Mouse (Mus musculus) kidney, embryonic 14.5 days (tissue): ENCODE results near the gene Parp14. TPM values are rescaled to one million over a fixed set of nuclear protein-coding genes. Genes with fewer than 3 reads are reported as not detected.
A peak's percentile ranks its signal among the peaks of the same experiment; 100 is the strongest.

ENCODE experiments used
- ATAC-seq: fragments of 200-750 bp; cut with Nextera tagmentation; 2 replicates; pipeline ENCODE4 v1.8.0; 2017; ENCODE audit warnings: moderate number of reproducible peaks, mild to moderate bottlenecking, moderate TSS enrichment, moderate library complexity; ENCODE audit not compliant: low FRiP score, low TSS enrichment
- H3K27ac ChIP-seq: fragments of 300-500 bp; sonication (generic); 2 replicates; pipeline ENCODE4 v1.5.1; 2014; ENCODE audit warnings: low read depth, mild to moderate bottlenecking, low read length, moderate library complexity, mixed read lengths
- H3K27me3 ChIP-seq: fragments of 300-500 bp; sonication (generic); 2 replicates; pipeline ENCODE4 v1.6.1; 2014; ENCODE audit warnings: mild to moderate bottlenecking, low read length; ENCODE audit not compliant: control insufficient read depth, insufficient read depth
- H3K36me3 ChIP-seq: fragments of 300-500 bp; sonication (generic); 2 replicates; pipeline ENCODE4 v1.6.1; 2014; ENCODE audit warnings: low read length, mixed read lengths; ENCODE audit not compliant: control insufficient read depth, insufficient read depth
- H3K4me1 ChIP-seq: fragments of 300-500 bp; sonication (generic); 2 replicates; pipeline ENCODE4 v1.6.1; 2014; ENCODE audit warnings: low read length, mixed read lengths; ENCODE audit not compliant: control insufficient read depth, insufficient read depth
- H3K4me2 ChIP-seq: fragments of 300-500 bp; sonication (generic); replicated peaks from 2 replicates; pipeline ENCODE4 v1.6.1; 2014; ENCODE audit warnings: low read depth, mild to moderate bottlenecking, low read length
- H3K4me3 ChIP-seq: fragments of 300-500 bp; sonication (generic); 2 replicates; pipeline ENCODE4 v1.5.1; 2014; ENCODE audit warnings: mild to moderate bottlenecking, low read length
- H3K9ac ChIP-seq: fragments of 300-500 bp; sonication (generic); 2 replicates; pipeline ENCODE4 v1.6.1; 2014; ENCODE audit warnings: low read depth, mild to moderate bottlenecking, low read length, moderate library complexity
- H3K9me3 ChIP-seq: fragments of 300-500 bp; sonication (generic); 2 replicates; pipeline ENCODE4 v1.6.1; 2016; ENCODE audit warnings: low read length; ENCODE audit not compliant: control insufficient read depth
- WGBS: fragments of 180-500 bp; shearing (Covaris S2); extraction: QIAGEN DNeasy Blood & Tissue Kit; methylation state at CpG from one replicate; pipeline ENCODE4 v1.1.7; 2014; 5-methylcytosine and 5-hydroxymethylcytosine counted together
- polyA plus RNA-seq: library from polyadenylated mRNA; unstranded; fragments of >200 nt; fragmentation: Nextera tagmentation; extraction: Ambion mirVana; gene quantifications from 2 replicates; pipeline ENCODE4 v1.2.1, GENCODE M21; 2014

Parp14 gene
- polyA plus RNA-seq, 1 experiment from 2014 or later: 0.81 TPM

DNA sequence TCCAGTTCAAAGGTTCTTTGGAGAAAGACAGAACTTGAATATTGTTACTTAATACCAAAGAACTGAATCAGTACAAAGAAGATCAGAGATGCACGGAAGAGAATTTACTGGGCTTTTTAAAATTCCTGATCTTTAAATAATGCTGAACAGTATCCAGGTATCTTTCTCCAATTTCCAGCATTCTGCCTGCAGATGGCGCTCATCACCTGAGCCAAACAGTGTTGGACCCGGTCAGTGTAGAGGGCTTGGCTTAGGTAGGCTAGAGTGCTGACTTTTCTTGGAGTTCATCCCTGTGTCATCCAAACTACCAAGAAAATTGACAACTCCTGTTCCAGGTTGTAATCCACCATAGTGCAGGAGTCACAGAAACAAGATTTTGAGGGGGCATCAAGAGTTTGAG lies 3.1 kb upstream of the Parp14 start:
- Histone ChIP-seq H3K9ac (no peak overlapping the region), H3K27me3 (peaks cover 26% of the 10 kb centered on the region), H3K4me2 (no peak overlapping the region), H3K27ac (no peak overlapping the region), H3K4me3 (no peak overlapping the region), H3K4me1 (no peaks in the 10 kb centered on the region), H3K9me3 (no peaks in the 10 kb centered on the region), H3K36me3 (no peaks in the 10 kb centered on the region)
- 34% methylated on average over 3 of the region's 3 CpGs for WGBS
- no peak for ATAC-seq

DNA sequence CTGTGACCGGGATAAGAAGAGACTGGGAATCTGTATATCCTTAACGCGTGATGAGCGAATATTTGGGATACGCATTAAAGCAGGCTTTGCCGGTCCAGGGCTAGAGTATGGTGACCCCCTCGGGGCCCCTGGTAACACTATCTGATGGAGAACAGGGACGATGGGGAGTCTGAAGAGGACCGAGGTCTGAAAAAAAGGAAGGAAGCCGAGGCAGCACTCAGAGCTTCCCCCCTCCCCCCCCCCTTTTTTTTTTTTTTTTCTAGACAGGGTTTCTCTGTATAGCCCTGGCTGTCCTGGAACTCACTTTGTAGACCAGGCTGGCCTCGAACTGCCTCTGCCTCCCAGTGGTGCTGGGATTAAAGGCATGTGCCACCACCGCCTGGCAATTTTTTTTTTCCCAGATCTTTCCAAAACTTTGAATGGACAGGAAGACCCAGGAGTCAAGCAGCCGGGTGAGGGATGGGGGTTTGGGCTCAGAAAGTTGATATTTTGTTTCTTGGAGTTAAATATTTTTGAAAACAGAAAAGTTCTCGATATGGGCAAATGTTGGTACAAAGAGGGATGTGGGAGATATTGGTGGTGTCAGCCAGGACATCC lies 1.2 kb upstream of the Parp14 start:
- Histone ChIP-seq H3K4me2 (no peak overlapping the region), H3K9me3 (no peaks in the 10 kb centered on the region), H3K4me3 (no peak overlapping the region), H3K36me3 (no peaks in the 10 kb centered on the region), H3K27me3 (peaks cover 26% of the 10 kb centered on the region), H3K9ac (no peak overlapping the region), H3K27ac (no peak overlapping the region), H3K4me1 (no peaks in the 10 kb centered on the region)
- ATAC-seq: no peak
- WGBS: 38% methylated on average over 14 of the region's 14 CpGs

DNA sequence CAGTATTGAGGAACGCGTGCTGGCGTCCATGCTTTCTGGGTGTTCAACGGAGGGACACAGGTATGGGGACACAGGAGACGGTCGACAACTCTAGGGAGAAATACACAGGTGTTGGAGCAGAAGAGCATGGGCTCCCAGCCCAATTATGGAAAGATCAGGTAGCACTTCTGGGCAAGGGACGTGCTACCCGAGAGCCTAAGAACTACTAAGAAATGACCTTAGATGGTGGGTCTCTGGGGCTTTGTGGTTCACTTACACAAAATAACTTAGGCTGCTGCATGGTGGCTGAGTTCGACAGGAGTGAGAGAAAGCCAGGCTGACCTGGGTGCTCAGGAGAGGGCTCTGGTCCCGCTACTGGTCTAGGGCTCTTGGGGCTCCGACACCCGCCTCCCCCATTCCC lies 554 bp upstream of the Parp14 start:
- Histone ChIP-seq H3K4me3 (peak overlapping the region; percentile 71; the same call in 1 of the 2 replicates), H3K9ac (no peak overlapping the region), H3K27ac (no peak overlapping the region), H3K4me2 (peak overlapping the region; percentile 97), H3K4me1 (no peaks in the 10 kb centered on the region), H3K27me3 (peaks cover 26% of the 10 kb centered on the region), H3K36me3 (no peaks in the 10 kb centered on the region), H3K9me3 (no peaks in the 10 kb centered on the region)
- 21% methylated on average over 12 of the region's 12 CpGs for WGBS
- no peak for ATAC-seq

DNA sequence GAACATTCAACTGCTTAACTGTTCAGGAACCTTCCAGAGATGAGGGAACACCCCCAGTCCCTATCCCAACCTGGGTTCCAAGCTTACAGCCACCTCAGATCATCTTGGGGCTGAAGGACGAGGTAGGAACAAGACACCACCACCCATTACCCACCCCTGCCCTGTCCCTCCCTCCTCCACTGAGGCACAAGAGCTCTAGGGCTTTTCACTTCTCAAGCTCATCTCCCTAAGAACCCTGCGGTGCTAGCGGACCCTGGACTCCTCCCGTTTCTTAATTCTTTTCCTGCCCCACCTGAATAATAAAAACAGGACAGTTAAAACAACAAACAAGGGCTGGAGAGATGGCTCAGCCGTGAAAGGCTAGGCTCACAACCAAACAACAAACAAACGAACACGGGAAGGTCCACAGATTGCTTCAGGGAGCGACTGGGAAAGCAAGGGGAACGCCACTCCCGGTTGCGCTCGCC lies 730 bp downstream of the Parp14 start:
- H3K27me3 ChIP-seq: peaks cover 26% of the 10 kb centered on the region
- no peaks in the 10 kb centered on the region for H3K36me3 ChIP-seq
- ATAC-seq: peak; percentile 25; the same call in 1 of the 2 replicates
- peak overlapping the region; percentile 97 for H3K4me2 ChIP-seq
- WGBS: 3% methylated on average over 12 of the region's 12 CpGs
- H3K27ac ChIP-seq: no peak overlapping the region
- H3K9me3 ChIP-seq: no peaks in the 10 kb centered on the region
- no peaks in the 10 kb centered on the region for H3K4me1 ChIP-seq
- peak overlapping the region; percentile 71 for H3K4me3 ChIP-seq
- peak overlapping the region; percentile 65 for H3K9ac ChIP-seq

DNA sequence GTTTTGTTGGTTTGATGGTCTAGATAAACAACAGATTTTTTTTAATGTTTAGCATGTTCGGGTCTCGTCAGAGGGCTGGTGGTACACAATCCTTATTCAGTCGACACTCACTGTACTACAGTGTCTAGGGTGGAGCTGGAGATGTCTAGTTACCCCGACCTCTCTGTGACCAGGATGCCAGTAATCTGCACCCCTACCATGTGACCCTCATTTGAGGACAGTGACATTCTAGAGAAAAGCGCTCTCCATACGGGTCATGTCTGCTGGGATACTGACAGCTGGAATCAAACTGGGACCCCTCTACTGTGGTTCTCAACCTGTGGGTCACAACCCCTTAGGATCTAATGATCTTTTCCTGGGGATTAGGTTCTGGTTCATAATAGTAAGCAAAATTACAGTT lies 1.7 kb downstream of the Parp14 start:
- Histone ChIP-seq H3K4me2 (peak overlapping the region; percentile 8; the same call in 1 of the 2 replicates), H3K9me3 (no peaks in the 10 kb centered on the region), H3K27me3 (peaks cover 26% of the 10 kb centered on the region), H3K4me3 (no peak overlapping the region), H3K9ac (no peak overlapping the region), H3K27ac (no peak overlapping the region), H3K4me1 (no peaks in the 10 kb centered on the region), H3K36me3 (no peaks in the 10 kb centered on the region)
- ATAC-seq: no peak
- 74% methylated on average over 6 of the region's 6 CpGs for WGBS

DNA sequence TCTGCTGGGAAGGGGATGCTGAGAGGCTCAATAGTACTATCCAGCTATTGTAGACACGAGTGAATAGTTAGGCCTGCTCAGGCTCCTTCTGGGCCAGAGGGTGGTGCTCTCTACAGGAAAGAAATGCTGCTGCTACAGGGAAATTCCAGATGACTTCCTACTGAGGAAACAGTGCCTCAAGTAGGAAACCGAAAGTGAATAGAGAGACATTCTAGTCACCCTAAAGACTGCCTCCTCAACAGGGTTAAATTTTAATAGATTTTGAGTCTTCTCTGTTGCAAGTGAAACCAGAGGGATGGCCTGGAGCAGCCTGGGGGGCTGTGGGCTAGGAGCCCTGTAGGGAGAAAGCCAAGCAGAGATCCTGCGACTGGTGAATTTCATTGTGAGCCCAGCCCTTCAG lies 2.2 kb downstream of the Parp14 start:
- Histone ChIP-seq H3K4me2 (0 out of 2 replicates have a peak overlapping the region, but pooled peaks have one; percentile 8), H3K27me3 (peaks cover 26% of the 10 kb centered on the region), H3K4me3 (no peak overlapping the region), H3K27ac (no peak overlapping the region), H3K36me3 (no peaks in the 10 kb centered on the region), H3K9me3 (no peaks in the 10 kb centered on the region), H3K9ac (no peak overlapping the region), H3K4me1 (no peaks in the 10 kb centered on the region)
- 39% methylated on average over 3 of the region's 3 CpGs for whole genome bisulfite sequencing
- no peak for ATAC-seq

DNA sequence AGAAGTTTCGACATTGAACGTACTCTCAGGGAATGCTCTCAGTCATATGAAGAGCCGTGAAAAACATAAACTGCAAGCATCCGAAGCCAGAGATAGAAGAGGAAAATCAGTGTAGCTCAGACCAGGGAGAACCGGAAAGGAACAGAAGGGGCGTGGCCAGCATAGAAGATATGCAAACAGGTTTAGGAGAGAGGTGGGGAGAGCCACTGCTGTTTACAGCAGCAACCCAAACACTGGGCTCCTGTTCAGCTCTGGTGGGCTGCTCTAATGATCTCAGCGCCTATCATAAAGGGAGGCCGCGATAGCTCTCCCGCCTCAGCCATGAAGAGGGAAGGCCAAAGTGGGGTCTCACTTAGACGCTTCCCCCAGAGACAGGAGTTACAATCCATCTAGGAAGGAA lies 3.6 kb downstream of the Parp14 start:
- Histone ChIP-seq H3K36me3 (no peaks in the 10 kb centered on the region), H3K4me1 (no peaks in the 10 kb centered on the region), H3K4me3 (no peak overlapping the region), H3K4me2 (no peak overlapping the region), H3K27me3 (peaks cover 24% of the 10 kb centered on the region), H3K9me3 (no peaks in the 10 kb centered on the region), H3K9ac (no peak overlapping the region), H3K27ac (no peak overlapping the region)
- no peak for ATAC-seq
- WGBS: 69% methylated on average over 11 of the region's 11 CpGs

DNA sequence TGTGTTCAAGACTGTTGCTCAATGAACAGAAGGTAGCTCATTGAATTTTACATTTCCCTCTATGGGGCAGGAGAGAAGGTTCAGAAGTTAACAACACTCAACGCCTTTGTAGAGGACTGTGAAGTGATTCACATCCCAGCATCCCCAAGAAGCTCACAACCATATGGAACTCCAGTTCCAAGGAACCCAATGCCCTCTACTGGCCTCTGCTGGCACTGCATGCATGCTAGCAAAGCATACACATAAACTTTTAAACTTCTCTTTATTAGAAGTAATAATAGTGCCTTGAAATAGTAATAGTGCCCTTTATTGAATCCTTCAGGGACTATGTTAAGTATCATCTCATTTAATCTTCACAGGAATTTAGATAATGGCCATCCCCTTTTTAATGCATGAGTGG lies 9.3 kb downstream of the Parp14 start:
- no peak overlapping the region for H3K27ac ChIP-seq
- no peak overlapping the region for H3K4me2 ChIP-seq
- no peaks in the 10 kb centered on the region for H3K36me3 ChIP-seq
- no peak for ATAC-seq
- H3K9ac ChIP-seq: no peak overlapping the region
- no peaks in the 10 kb centered on the region for H3K9me3 ChIP-seq
- no peak overlapping the region for H3K4me3 ChIP-seq
- 95% methylated on average over 1 of the region's 1 CpGs for WGBS
- H3K27me3 ChIP-seq: no peaks in the 10 kb centered on the region
- no peaks in the 10 kb centered on the region; the same call in 1 of the 2 replicates for H3K4me1 ChIP-seq

DNA sequence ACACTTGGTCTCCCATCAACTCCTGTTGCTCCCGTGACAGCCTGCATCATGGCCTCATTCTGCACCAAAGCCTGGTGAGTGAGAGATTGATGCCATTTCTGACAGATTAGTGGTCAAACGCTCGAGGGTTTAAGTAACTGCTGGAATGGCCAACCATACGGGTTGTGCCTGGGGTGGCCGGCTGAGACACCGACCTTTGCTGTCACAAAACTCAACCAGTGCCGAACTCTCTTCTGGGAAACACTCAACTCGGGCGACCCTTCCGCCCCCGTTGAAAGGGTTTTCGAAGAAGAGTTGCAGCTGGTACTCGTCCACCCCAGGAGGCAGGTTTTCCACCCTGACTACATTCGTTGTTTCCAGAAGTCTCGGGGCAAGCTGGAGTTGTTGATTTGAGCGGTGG lies 11.1 kb downstream of the Parp14 start:
- no peak overlapping the region for H3K9ac ChIP-seq
- 41% methylated on average over 16 of the region's 16 CpGs for WGBS
- H3K27me3 ChIP-seq: no peaks in the 10 kb centered on the region
- H3K4me1 ChIP-seq: no peaks in the 10 kb centered on the region; the same call in 1 of the 2 replicates
- ATAC-seq: no peak
- H3K27ac ChIP-seq: no peak overlapping the region
- H3K4me2 ChIP-seq: no peak overlapping the region
- no peaks in the 10 kb centered on the region for H3K9me3 ChIP-seq
- no peak overlapping the region for H3K4me3 ChIP-seq
- no peaks in the 10 kb centered on the region for H3K36me3 ChIP-seq
